Mouse (Mus musculus) gastrocnemius, adult 18-20 months (tissue): Measurements from ENCODE around the gene Nr1d1. TPM values are rescaled to one million over a fixed set of nuclear protein-coding genes. Genes with fewer than 3 reads are reported as not detected.
"Not testable (repeated sequence)": the region's sequence is repeated elsewhere in the genome, so short reads cannot be mapped to it uniquely, and the experiment has no call there.

Source experiments
- DNase-seq: peaks from one replicate; pipeline ENCODE4 v3.0.0; 2021; ENCODE audit warnings: low spot score
- total RNA-seq, 2 experiments: library from RNA; stranded (reverse); gene quantifications; 2 replicates each; pipeline ENCODE4 v1.2.3; 2021

Gene Nr1d1
- total RNA-seq, 2 experiments from 2014 or later, result 74.0 to 126 TPM

DNA sequence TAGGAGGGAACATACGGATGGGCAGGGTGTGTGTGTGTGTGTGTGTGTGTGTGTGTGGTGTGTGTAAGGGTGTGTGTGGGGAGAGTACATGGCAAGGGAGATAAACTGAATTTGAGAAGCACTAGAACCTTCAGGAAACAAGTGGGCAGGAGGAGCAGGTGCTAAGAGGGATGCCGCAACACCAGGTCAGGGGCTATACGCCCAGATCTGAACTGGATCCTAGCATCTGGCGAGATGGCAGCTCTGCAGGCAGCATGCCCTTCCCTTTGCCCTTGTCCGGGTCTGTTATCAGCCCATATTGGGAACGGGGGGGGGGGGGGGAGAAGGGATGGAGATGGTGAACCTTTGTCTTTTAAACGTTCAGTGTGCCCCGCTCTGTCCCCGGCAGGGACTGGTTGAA is 36.2 kb downstream of the Nr1d1 start:
- DNase-seq, result peak; percentile 46

DNA sequence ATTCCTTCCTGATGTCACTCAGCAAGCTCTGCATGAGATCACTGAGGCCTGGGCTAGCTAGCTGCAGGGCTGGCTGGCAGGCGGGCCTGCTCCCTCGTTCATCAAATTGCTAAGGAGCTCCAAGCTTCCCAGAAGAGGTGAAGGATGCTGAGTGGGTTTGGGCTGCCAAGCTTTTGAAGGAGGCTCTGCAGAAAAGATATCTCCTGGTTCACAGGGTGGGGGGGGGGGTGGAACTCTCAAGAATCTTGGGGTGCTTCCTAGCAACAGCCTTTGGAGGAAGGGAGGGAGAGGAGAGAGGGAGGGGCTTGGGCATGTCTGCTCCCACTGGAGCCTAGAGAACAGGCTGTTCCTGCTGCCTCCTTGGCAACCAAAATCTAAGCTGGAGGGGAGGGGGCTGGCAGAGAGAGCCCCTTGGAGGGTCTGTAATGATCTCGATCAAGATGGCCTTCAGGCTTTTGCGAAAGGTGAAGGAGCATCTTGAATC is 36.7 kb downstream of the Nr1d1 start:
- DNase-seq, result peak; percentile 47

DNA sequence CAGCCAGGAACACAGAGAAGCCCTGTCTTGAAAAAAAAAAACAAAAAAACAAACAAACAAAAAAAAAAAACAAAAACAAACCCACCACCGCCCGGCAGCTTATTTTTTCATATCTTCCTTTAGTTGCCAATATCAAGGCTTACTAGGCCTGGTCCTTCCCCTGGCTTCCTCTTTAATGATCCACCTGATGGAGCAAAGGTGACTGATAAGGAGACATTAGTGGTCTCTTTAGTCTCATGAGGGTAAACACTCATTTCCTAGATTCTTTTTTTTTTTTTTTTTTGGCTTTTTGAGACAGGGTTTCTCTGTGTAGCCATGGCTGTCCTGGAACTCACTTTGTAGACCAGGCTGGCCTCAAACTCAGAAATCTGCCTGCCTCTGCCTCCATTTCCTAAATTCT is 37.9 kb downstream of the Nr1d1 start:
- DNase-seq, result not testable (repeated sequence)

DNA sequence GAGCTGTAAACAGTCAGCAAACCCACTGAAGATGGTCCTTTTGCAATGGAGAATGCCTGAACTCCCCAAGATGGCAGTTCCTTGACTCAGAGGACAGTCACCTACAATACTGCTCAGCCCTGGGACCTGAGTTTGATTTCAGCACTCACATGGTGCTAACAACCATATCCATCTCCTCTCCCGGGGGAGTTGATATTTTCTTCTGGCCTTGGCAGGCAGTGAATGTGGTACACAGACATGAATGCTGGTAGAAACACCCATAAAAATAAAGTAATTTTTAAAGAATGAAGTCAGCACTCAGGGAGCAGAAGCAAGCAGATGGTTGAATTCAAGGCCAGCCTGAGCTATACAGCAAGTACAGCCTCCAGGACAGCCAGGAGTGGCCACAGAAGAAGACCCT is 39.0 kb downstream of the Nr1d1 start:
- no peak for DNase-seq

DNA sequence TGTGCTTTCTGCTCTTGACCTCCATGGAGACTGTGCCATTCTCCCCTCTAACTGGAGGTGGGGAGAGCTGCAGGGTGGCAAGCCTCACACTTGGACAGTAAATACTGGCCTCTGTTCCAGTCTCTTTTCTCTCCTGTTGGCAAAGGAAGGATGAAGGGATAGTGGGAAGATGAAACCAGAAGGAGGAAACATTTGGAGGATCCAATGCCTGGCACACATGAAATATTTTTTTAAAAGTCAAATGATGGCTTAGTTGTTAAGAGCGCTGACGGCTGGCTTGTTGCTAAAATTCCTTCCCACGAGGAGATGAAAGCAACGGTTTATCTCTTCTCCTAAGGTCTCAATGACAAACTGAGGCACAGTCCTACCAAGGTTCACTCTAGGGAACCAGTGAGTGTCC is 40.0 kb downstream of the Nr1d1 start:
- no peak for DNase-seq

DNA sequence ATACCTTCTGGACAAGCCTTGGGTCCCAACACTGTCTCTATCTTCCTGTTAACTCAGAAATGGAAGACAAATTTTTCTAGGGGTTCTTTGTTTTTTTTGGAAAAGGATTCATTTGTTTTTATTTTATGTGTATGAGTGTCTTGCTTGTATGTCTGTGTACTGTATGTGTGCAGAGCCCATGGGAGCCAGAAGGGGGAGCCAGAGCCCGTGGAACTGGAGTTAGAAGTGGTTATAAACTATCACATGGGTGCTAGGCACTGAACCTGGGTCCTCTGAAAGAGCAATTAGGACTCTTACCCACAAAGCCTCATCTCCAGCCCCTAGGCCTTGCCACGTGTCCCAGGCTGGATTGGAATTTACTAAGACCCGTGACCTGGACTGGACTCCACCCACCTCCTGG is 41.1 kb downstream of the Nr1d1 start:
- DNase-seq, result no peak

DNA sequence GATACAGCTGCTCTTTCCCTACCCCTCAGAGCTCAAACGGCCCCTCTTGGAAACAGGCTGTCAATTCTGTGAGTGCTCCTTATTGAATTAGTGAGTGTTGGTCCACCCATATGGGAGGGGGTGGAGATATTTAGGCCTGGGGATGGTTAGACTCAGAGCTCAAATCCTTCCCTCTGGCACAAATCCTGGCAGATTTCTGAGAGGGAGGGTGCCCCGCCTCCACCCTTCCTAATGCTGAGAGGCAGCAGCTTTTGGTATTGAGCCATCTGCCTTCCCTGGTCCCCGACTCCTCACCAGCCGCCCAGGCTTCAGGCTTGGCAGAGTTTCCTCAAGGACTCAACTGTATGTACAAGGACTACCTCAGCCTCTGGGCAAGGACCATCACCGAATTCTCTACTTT is 44.0 kb downstream of the Nr1d1 start:
- DNase-seq, result no peak

DNA sequence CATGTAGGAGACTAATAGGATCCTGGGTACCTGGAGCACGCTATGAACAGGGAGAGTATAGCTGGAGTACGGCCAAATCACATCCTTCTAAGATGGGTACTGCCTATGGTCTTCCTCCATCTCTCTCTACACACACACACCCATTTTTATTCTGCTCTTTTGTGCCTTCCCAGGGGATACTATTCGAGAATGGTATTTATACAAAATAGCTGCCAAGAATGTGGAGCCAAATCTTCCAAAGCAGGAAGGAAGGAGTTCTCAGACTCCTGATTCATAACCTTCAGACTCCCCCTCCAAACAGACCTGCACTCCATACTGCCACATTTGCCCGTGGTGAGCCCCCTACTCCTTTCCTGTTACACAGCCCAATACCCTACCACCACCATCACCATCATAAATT is 44.4 kb downstream of the Nr1d1 start:
- DNase-seq, result no peak

DNA sequence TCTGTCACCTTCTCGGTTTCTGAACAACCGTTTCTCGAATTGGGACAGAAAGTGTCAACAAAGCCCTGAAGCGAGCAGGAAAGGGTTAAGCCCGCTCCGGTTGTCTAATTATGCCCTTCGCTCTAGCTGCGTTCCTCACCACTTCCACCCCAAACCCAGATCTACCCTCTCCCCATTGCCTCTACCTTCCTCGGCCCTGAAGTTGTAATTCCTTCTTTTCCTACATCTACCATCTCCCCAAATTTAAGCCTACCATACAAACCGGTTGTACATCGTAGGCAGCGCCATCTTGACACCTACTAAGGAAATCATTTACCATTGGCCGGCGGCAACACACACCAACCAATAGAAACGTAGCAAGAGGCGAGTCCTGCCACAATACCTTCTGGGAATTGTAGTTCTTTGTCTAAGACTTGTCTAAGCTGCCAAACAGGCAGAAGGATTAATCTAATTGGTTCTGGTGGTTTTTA is 46.0 kb downstream of the Nr1d1 start, which contains the start of gene Med24:
Gene Med24, minus strand, starts transcription at position 317 of the 470 bp plus-strand sequence.
- DNase-seq, result peak; percentile 91

DNA sequence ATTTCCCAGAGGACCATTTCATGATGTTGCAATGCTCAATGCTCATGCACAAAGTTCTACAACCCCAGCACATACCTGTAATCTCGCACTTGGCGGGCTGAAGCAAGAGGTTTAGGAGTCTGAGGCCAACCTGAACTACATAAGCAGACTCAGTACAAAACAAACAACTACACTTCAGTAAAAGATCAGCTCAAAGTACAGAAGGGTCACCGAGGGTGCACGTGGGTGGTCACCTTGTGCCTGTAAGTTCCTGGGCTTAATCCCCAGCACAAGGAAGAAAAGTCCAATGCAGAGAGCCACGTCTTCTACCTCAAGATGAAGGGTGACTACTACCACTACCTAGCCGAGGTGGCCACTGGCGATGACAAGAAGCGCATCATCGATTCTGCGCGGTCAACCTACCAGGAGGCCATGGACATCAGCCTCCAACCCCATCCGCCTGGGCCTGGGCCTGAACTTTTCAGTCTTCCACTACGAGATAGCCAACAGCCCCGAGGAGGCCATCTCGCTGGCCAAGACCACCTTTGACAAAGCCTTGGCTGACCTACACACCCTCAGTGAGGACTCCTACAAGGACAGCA is 49.1 kb downstream of the Nr1d1 start:
- DNase-seq, result no peak

DNA sequence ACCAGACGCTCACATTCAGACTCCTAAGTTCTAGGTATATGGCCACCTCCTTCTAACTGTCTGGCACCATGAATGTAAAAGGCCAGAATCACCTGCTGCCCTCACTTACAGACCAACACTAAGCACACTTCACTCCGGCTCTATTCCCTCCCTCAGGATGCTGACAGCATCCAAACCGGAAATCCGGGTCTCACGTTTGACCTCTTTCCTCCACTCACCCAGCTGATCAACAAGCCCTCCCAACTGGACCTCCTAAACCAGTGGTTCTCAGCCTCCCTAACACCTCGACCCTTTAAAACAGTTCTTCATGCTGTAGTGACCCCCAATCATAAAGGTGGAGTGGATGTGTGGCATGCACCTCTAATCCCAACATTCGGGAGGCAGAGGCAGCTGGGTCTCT is 52.0 kb downstream of the Nr1d1 start:
- DNase-seq, result no peak

DNA sequence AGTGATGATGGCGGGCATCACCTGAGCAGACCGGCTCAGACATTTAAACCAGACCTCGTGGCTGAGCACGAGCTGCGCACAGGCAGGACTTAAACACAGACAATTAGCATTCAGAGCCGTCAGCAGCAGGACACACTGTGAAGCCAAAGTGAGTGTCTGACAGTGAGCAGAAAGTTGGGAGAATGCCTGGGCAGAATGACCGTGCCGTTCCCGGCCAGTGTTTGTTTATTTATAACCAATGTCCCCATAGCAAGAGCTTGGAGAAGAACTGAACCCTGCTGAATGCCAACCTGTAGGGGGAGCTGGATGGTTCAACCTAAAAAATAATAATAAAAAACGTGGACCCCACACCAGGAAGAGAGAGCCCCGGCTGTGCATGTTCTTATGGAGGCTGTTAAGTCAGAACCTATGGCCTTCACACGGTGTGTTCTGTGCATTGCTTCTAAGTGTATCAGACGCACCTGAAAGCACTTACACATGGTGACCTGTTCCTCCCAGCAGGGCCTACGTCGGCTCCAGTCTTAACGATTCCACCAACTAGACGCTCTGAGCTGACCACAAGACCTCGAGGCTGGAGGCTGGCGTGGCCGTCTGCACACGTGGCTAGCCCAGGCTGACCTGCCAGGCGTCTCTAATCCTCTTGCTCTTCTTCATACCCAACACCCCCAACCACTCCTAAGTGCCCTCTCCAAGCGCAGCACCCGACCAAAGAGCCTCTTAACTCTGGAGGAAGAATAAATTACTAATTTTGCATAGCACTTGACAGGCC is 53.5 kb downstream of the Nr1d1 start:
- DNase-seq, result peak; percentile 93

DNA sequence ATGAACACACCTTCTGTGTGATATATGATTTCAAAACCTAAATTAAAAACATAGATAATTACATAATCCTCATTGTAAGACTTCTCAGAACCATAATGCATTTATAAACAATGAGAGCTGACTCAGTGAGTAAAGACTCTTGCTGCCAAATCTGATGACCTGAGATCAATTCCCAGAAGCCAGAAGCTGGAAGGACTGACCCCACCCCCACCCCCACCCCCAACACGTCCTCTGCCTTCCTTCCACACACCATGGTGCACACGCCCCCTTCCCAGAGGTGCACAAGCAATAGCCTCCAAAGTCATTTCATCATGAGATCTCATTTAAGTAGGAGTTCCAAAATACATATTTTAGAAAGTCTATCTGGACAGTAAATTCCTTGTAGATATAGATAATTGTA is 54.4 kb downstream of the Nr1d1 start:
- no peak for DNase-seq

Other genes starting within 250 kb of the Nr1d1 start
- under 1 TPM in 1 of 2 experiments, not detected in 1; 0.14 TPM for gene Ikzf3, start 229.3 kb downstream of the Nr1d1 start, total RNA-seq
- not detected for gene Zpbp2, start 224.2 kb downstream of the Nr1d1 start, total RNA-seq
- 10 to 100 TPM; 25.1 to 26.3 TPM for gene Ormdl3, start 188.0 kb downstream of the Nr1d1 start, total RNA-seq
- not detected for gene Lrrc3c, start 177.0 kb downstream of the Nr1d1 start, total RNA-seq
- 1 to 10 TPM; 4.1 to 6.6 TPM for gene Gm12355, start 149.7 kb downstream of the Nr1d1 start, total RNA-seq
- gene Gsdma3, start 149.0 kb downstream of the Nr1d1 start, total RNA-seq, result 10 to 100 TPM in 1 of 2 experiments, 1 to 10 TPM in 1; 8.8 to 12.5 TPM
- gene Gsdma2, start 128.6 kb downstream of the Nr1d1 start, total RNA-seq, result 1 to 10 TPM in 1 of 2 experiments, under 1 TPM in 1; 0.73 to 1.1 TPM
- gene Gsdma, start 111.0 kb downstream of the Nr1d1 start, total RNA-seq, result under 1 TPM; 0.83 to 0.89 TPM
- gene Psmd3, start 92.8 kb downstream of the Nr1d1 start, total RNA-seq, result 100 to 1,000 TPM; 105 to 106 TPM
- not detected for gene Csf3, start 74.1 kb downstream of the Nr1d1 start, total RNA-seq
- gene Med24, start 45.9 kb downstream of the Nr1d1 start, total RNA-seq, result 10 to 100 TPM; 48.1 to 53.3 TPM
- gene Thra, start 34.7 kb downstream of the Nr1d1 start, total RNA-seq, result 10 to 100 TPM; 78.3 to 85.2 TPM
- 10 to 100 TPM; 50.5 to 56.4 TPM for gene Msl1, start 20.2 kb upstream of the Nr1d1 start, total RNA-seq
- gene Casc3, start 29.6 kb upstream of the Nr1d1 start, total RNA-seq, result 10 to 100 TPM; 14.0 to 15.6 TPM
- under 1 TPM; 0.09 to 0.14 TPM for gene Rapgefl1, start 61.5 kb upstream of the Nr1d1 start, total RNA-seq
- gene Wipf2, start 88.3 kb upstream of the Nr1d1 start, total RNA-seq, result 1 to 10 TPM; 5.5 to 5.7 TPM
- under 1 TPM; 0.09 to 0.26 TPM for gene Cdc6, start 132.5 kb upstream of the Nr1d1 start, total RNA-seq
- gene Rara, start 152.5 kb upstream of the Nr1d1 start, total RNA-seq, result 10 to 100 TPM; 12.9 to 13.2 TPM
- not detected for gene Gjd3, start 207.7 kb upstream of the Nr1d1 start, total RNA-seq
- under 1 TPM; 0.09 to 0.21 TPM for gene Top2a, start 248.9 kb upstream of the Nr1d1 start, total RNA-seq